Mouse (Mus musculus) kidney, adult 2 months (tissue): ENCODE data around the gene Sowahb. TPM values are rescaled to one million over a fixed set of nuclear protein-coding genes. Genes with fewer than 3 reads are reported as not detected.
"Not testable (repeated sequence)": the region's sequence is repeated elsewhere in the genome, so short reads cannot be mapped to it uniquely, and the experiment has no call there.

Source experiments
- DNase-seq: peaks from one replicate; pipeline ENCODE4 v3.0.0; 2021
- H3K27ac ChIP-seq: fragments of 200-500 bp; 2 replicates; pipeline ENCODE4 v1.5.1; 2012; ENCODE audit warnings: low read depth, low read length, control low read depth, inconsistent platforms; ENCODE audit not compliant: insufficient read depth
- H3K27me3 ChIP-seq: fragments of 200-500 bp; replicated peaks from 2 replicates; pipeline ENCODE4 v1.6.1; 2012; ENCODE audit warnings: mild to moderate bottlenecking, moderate library complexity, low read length, inconsistent platforms; ENCODE audit not compliant: control insufficient read depth, insufficient read depth
- H3K36me3 ChIP-seq: fragments of 200-500 bp; 2 replicates; pipeline ENCODE4 v1.6.1; 2012; ENCODE audit warnings: mild to moderate bottlenecking, moderate library complexity, low read length, inconsistent platforms; ENCODE audit not compliant: control insufficient read depth, insufficient read depth
- H3K4me1 ChIP-seq: fragments of 200-500 bp; 2 replicates; pipeline ENCODE4 v1.6.1; 2011; ENCODE audit warnings: low read length; ENCODE audit not compliant: control insufficient read depth, insufficient read depth
- H3K4me3 ChIP-seq: fragments of 200-500 bp; 2 replicates; pipeline ENCODE4 v1.5.1; 2011; ENCODE audit warnings: mild to moderate bottlenecking, low read depth, low read length, control low read depth; ENCODE audit not compliant: insufficient read depth
- CTCF ChIP-seq: fragments of 200-500 bp; conservative IDR thresholded peaks from 2 replicates; pipeline ENCODE4 v1.5.1; 2011; ENCODE audit warnings: low read depth, mild to moderate bottlenecking, control low read depth, low read length, moderate library complexity, mixed read lengths; ENCODE audit not compliant: insufficient read depth, insufficient read length
- POLR2A ChIP-seq: fragments of 200-500 bp; IDR thresholded peaks from one replicate; pipeline ENCODE4 v1.6.1; 2011; ENCODE audit warnings: low read depth, low read length, control low read depth
- WGBS: fragments of 180-500 bp; shearing (Covaris S2); methylation state at CpG from one replicate; pipeline ENCODE4 v1.1.7; 2018; 5-methylcytosine and 5-hydroxymethylcytosine counted together
- polyA plus RNA-seq: library from polyadenylated mRNA; depleted of rRNA; stranded (reverse); fragments of >200 nt; gene quantifications from 2 replicates; pipeline ENCODE4 v1.2.3, GENCODE M21; 2012

The Sowahb gene
- polyA plus RNA-seq, 1 experiment: 7.8 TPM

GRCm38 (mm10) chr5:93020024-93020666 lies 24.7 kb downstream of the Sowahb start:
- Histone ChIP-seq H3K27me3 (no peaks in the 10 kb centered on the region), H3K4me1 (peaks cover 7% of the 10 kb centered on the region; the same call in 1 of the 2 replicates), H3K36me3 (no peaks in the 10 kb centered on the region), H3K4me3 (no peak overlapping the region), H3K27ac (no peak overlapping the region)
- DNase-seq: no peak
- TF ChIP-seq CTCF: no peak
- WGBS: 64% methylated on average over 6 of the region's 6 CpGs

DNA sequence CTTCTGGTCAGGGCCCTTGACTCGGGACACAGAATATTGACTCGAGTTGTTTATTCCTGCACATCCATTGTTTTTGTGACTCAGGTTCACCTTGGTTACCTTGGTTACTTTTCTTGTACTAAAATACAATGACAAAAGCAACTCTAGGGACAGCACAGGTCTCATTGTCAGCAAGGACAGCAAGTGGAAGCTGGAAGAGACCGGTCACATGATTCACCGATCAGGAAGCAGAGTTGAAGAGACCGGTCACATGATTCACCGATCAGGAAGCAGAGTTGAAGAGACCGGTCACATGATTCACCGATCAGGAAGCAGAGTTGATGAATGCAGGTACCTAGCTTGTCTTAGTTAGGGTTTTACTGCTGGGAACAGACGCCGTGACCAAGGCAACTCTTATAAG lies 25.6 kb downstream of the Sowahb start:
- not testable (repeated sequence) for H3K4me1 ChIP-seq, H3K27me3 ChIP-seq, H3K36me3 ChIP-seq, H3K4me3 ChIP-seq, H3K27ac ChIP-seq, DNase-seq
- 94% methylated on average over 10 of the region's 10 CpGs for WGBS

DNA sequence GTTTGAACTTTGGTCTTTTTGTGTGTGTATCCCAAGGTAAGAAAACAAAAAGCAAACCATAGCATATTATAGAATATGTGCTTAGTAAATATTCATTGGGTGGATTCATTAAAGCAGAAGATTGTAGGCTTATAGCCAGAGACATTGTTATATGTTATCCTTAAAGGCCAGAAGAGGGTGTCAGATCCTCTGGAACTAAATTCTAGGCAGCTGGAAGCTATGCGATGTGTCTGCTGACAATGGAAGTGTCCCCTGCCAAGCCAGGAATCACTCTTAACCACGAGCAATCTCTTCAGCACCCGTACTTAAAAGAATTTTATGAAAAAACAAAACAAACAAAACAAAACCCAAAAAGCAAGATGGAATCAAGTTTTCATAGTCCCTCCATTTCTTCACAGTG lies 27.1 kb downstream of the Sowahb start:
- no peak for DNase-seq
- TF ChIP-seq CTCF (0 out of 2 replicates have a peak, but pooled peaks have one; percentile 5), POLR2A (no peak)

DNA sequence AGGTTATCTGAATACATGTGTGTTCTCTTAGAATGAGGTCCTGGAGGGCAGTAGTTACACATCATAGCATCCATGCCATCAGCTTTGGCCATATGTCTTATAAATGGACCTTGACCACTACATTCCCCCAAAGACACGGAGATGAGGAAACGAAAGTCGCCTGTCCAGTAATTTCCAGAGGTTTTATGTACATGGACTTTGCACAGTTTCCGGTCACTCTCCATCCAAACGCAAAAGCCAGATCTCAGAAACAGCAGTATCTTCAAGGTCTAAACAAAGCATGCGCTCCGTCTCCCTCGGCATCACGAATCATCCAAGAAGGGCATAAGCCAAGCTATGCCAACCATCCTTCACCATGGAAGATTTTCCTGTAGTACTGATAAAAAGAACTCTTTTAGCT lies 36.6 kb downstream of the Sowahb start:
- H3K4me1 ChIP-seq: no peaks in the 10 kb centered on the region
- H3K27ac ChIP-seq: no peak overlapping the region
- no peaks in the 10 kb centered on the region for H3K27me3 ChIP-seq
- no peak for DNase-seq
- H3K4me3 ChIP-seq: no peak overlapping the region
- 72% methylated on average over 9 of the region's 9 CpGs for WGBS
- no peaks in the 10 kb centered on the region for H3K36me3 ChIP-seq
- TF ChIP-seq CTCF (no peak), POLR2A (no peak)

More for the DNA sequence above, 27.1 kb downstream of the Sowahb start:
- 52% methylated on average over 3 of the region's 3 CpGs for WGBS
- H3K4me1 ChIP-seq: no peaks in the 10 kb centered on the region
- H3K27me3 ChIP-seq: no peaks in the 10 kb centered on the region
- no peaks in the 10 kb centered on the region for H3K36me3 ChIP-seq
- no peak overlapping the region for H3K4me3 ChIP-seq
- H3K27ac ChIP-seq: no peak overlapping the region

- Histone ChIP-seq H3K4me1 (no peaks in the 10 kb centered on the region), H3K27me3 (no peaks in the 10 kb centered on the region), H3K4me3 (peak overlapping the region; percentile 46), H3K27ac (peak overlapping the region; percentile 52; the same call in 1 of the 2 replicates), H3K36me3 (no peaks in the 10 kb centered on the region)
- no peak for DNase-seq
- TF ChIP-seq CTCF (no peak), POLR2A (no peak)
- WGBS: 23% methylated on average over 14 of the region's 14 CpGs
Measured at GRCm38 (mm10) chr5:93005815-93006341, 38.9 kb downstream of the Sowahb start.

GRCm38 (mm10) chr5:93005229-93005814 lies 39.5 kb downstream of the Sowahb start:
- Histone ChIP-seq H3K4me1 (no peaks in the 10 kb centered on the region), H3K27me3 (no peaks in the 10 kb centered on the region), H3K4me3 (peak overlapping the region; percentile 46), H3K27ac (peak overlapping the region; percentile 52; the same call in 1 of the 2 replicates), H3K36me3 (no peaks in the 10 kb centered on the region)
- no peak for TF ChIP-seq POLR2A
- no peak for TF ChIP-seq CTCF
- DNase-seq: peak; percentile 89
- WGBS: 4% methylated on average over 20 of the region's 20 CpGs

- WGBS: 89% methylated on average over 2 of the region's 2 CpGs
- Histone ChIP-seq H3K4me1 (no peaks in the 10 kb centered on the region), H3K27ac (no peak overlapping the region), H3K4me3 (no peak overlapping the region), H3K27me3 (no peaks in the 10 kb centered on the region), H3K36me3 (no peaks in the 10 kb centered on the region)
- DNase-seq: no peak
- no peak for TF ChIP-seq POLR2A
- 0 out of 2 replicates have a peak, but pooled peaks have one; percentile 10 for TF ChIP-seq CTCF
Measured at GRCm38 (mm10) chr5:93002615-93003014, 42.2 kb downstream of the Sowahb start.
